Mouse (Mus musculus) MEL (cell line): Measurements from ENCODE around the gene Eef1akmt3.

ENCODE experiments used
- CHD1 ChIP-seq: IDR thresholded peaks from 2 replicates; pipeline ENCODE4 v1.6.1; 2012; ENCODE audit warnings: low read depth, mild to moderate bottlenecking, inconsistent platforms, low read length, improper control_type of control experiment
- GATA1 ChIP-seq: IDR thresholded peaks from 2 replicates; pipeline ENCODE4 v1.6.1; 2011; ENCODE audit warnings: low read depth, low read length, improper control_type of control experiment
- POLR2A ChIP-seq, 2 experiments: IDR thresholded peaks; 2 replicates each; pipeline ENCODE4 v1.6.1; 2011 to 2012; ENCODE audit warnings: low read length in 2 of 2, mild to moderate bottlenecking in 2 of 2, control low read depth in 1 of 2, improper control_type of control experiment in 1 of 2, low read depth in 1 of 2, moderate library complexity in 1 of 2; ENCODE audit not compliant: control insufficient read depth in 1 of 2, insufficient read depth in 1 of 2, poor library complexity in 1 of 2

DNA sequence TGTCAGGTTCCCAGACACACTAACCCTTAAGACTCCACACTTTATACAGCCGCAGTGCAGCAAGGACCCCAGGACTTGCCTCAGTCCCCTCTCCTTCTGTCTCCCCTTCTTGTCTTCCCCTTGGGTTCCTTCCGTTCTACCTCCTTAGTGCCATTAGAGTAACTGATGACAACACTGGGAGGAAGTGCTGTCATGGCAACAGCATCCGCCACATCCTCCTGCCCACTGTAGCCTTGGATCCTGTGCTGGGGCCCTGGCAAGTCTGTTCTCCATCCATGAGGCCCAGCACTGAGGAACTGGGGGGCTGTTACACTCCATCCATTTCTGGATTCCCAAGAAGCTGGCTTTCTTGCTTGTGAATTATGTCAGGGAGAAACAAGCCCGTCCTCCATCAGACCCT, 34.8 kb upstream of the Eef1akmt3 start:
- TF ChIP-seq POLR2A (IDR thresholded peaks at IDR 0.05; ENCODE audit: control insufficient read depth in 1 of 2, insufficient read depth in 1 of 2, low read depth in 1 of 2, low read length in 2 of 2, poor library complexity in 1 of 2) (no peak), GATA1 (no peak), CHD1 (no peak)
